Mouse (Mus musculus) liver, embryonic 15.5 days (tissue): Measurements from ENCODE around the gene Nfam1. TPM values are rescaled to one million over a fixed set of nuclear protein-coding genes. Genes with fewer than 3 reads are reported as not detected.
"Not testable (repeated sequence)": the region's sequence is repeated elsewhere in the genome, so short reads cannot be mapped to it uniquely, and the experiment has no call there.

Source experiments
- ATAC-seq: fragments of 200-750 bp; cut with Nextera tagmentation; 2 replicates; pipeline ENCODE4 v1.8.0; 2017; ENCODE audit warnings: moderate number of reproducible peaks, mild to moderate bottlenecking, moderate library complexity; ENCODE audit not compliant: insufficient read depth
- H3K27ac ChIP-seq: fragments of 300-500 bp; sonication (generic); replicated peaks from 2 replicates; pipeline ENCODE4 v1.5.1; 2015; ENCODE audit warnings: mild to moderate bottlenecking, inconsistent platforms
- H3K27me3 ChIP-seq: fragments of 300-500 bp; sonication (generic); 2 replicates; pipeline ENCODE4 v1.6.1; 2015; ENCODE audit warnings: mild to moderate bottlenecking, inconsistent platforms
- H3K36me3 ChIP-seq: fragments of 300-500 bp; sonication (generic); replicated peaks from 2 replicates; pipeline ENCODE4 v1.6.1; 2015; ENCODE audit warnings: moderate library complexity, mild to moderate bottlenecking, inconsistent platforms
- H3K4me1 ChIP-seq: fragments of 300-500 bp; sonication (generic); replicated peaks from 2 replicates; pipeline ENCODE4 v1.6.1; 2015; ENCODE audit warnings: inconsistent platforms
- H3K4me2 ChIP-seq: fragments of 300-500 bp; sonication (generic); 2 replicates; pipeline ENCODE4 v1.6.1; 2015; ENCODE audit warnings: moderate library complexity, mild to moderate bottlenecking, inconsistent platforms
- H3K4me3 ChIP-seq: fragments of 300-500 bp; sonication (generic); replicated peaks from 2 replicates; pipeline ENCODE4 v1.5.1; 2015; ENCODE audit warnings: mild to moderate bottlenecking, inconsistent platforms
- H3K9ac ChIP-seq: fragments of 300-500 bp; sonication (generic); 2 replicates; pipeline ENCODE4 v1.6.1; 2015; ENCODE audit warnings: moderate library complexity, mild to moderate bottlenecking, inconsistent platforms
- H3K9me3 ChIP-seq: fragments of 300-500 bp; sonication (generic); replicated peaks from 2 replicates; pipeline ENCODE4 v1.6.1; 2016; ENCODE audit warnings: inconsistent platforms
- WGBS: fragments of 180-500 bp; shearing (Covaris S2); methylation state at CpG from one replicate; pipeline ENCODE4 v1.1.7; 2015; ENCODE audit warnings: mixed read lengths; ENCODE audit not compliant: insufficient replicate concordance; 5-methylcytosine and 5-hydroxymethylcytosine counted together
- polyA plus RNA-seq: library from polyadenylated mRNA; unstranded; fragments of >200 nt; fragmentation: Nextera tagmentation; extraction: Ambion mirVana; gene quantifications from 2 replicates; pipeline ENCODE4 v1.2.1, GENCODE M21; 2015

Nfam1 gene
- polyA plus RNA-seq, 1 experiment from 2014 or later, result 12.1 TPM

- Histone ChIP-seq H3K27me3 (peaks cover 65% of the 10 kb centered on the region), H3K27ac (no peak overlapping the region), H3K4me1 (peaks cover 17% of the 10 kb centered on the region; the same call in 1 of the 2 replicates), H3K4me3 (peak overlapping the region; percentile 21), H3K9me3 (no peaks in the 10 kb centered on the region), H3K9ac (no peak overlapping the region), H3K4me2 (peak overlapping the region; percentile 51), H3K36me3 (no peaks in the 10 kb centered on the region)
- no peak for ATAC-seq
- WGBS, result under 1% methylated on average over 29 of the region's 29 CpGs
These were observed 23.4 kb upstream of the Nfam1 start for GRCm38 (mm10) chr15:83056378-83057083.

- no peak for ATAC-seq
- H3K27me3 ChIP-seq, result peaks cover 60% of the 10 kb centered on the region
- H3K4me3 ChIP-seq, result no peak overlapping the region
- H3K4me2 ChIP-seq, result no peak overlapping the region
- H3K4me1 ChIP-seq, result peaks cover 17% of the 10 kb centered on the region; the same call in 1 of the 2 replicates
- H3K27ac ChIP-seq, result no peak overlapping the region
- WGBS, result 40% methylated on average over 5 of the region's 5 CpGs
- H3K36me3 ChIP-seq, result no peaks in the 10 kb centered on the region
- H3K9me3 ChIP-seq, result no peaks in the 10 kb centered on the region
- H3K9ac ChIP-seq, result no peak overlapping the region
These were observed 22.5 kb upstream of the Nfam1 start for GRCm38 (mm10) chr15:83055569-83055968.

GRCm38 (mm10) chr15:83053261-83053660 is 20.2 kb upstream of the Nfam1 start:
- no peaks in the 10 kb centered on the region for H3K36me3 ChIP-seq
- no peak for ATAC-seq
- H3K9me3 ChIP-seq, result no peaks in the 10 kb centered on the region
- 60% methylated on average over 11 of the region's 11 CpGs for WGBS
- H3K4me3 ChIP-seq, result no peak overlapping the region
- no peak overlapping the region for H3K27ac ChIP-seq
- H3K4me1 ChIP-seq, result peaks cover 10% of the 10 kb centered on the region; the same call in 1 of the 2 replicates
- no peak overlapping the region for H3K9ac ChIP-seq
- H3K4me2 ChIP-seq, result no peak overlapping the region
- H3K27me3 ChIP-seq, result peaks cover 44% of the 10 kb centered on the region

GRCm38 (mm10) chr15:83052341-83053104 is 19.4 kb upstream of the Nfam1 start:
- H3K9me3 ChIP-seq, result no peaks in the 10 kb centered on the region
- H3K27ac ChIP-seq, result no peak overlapping the region
- no peak overlapping the region for H3K4me3 ChIP-seq
- WGBS, result 54% methylated on average over 6 of the region's 6 CpGs
- H3K9ac ChIP-seq, result no peak overlapping the region
- H3K27me3 ChIP-seq, result peaks cover 37% of the 10 kb centered on the region
- ATAC-seq, result no peak
- no peaks in the 10 kb centered on the region for H3K36me3 ChIP-seq
- peaks cover 10% of the 10 kb centered on the region; the same call in 1 of the 2 replicates for H3K4me1 ChIP-seq
- no peak overlapping the region for H3K4me2 ChIP-seq

GRCm38 (mm10) chr15:83046730-83047129 is 13.6 kb upstream of the Nfam1 start:
- Histone ChIP-seq H3K9me3 (no peaks in the 10 kb centered on the region; the same call in 1 of the 2 replicates), H3K4me3 (no peak overlapping the region), H3K4me1 (no peaks in the 10 kb centered on the region; the same call in 1 of the 2 replicates), H3K4me2 (no peak overlapping the region), H3K36me3 (no peaks in the 10 kb centered on the region), H3K27me3 (no peaks in the 10 kb centered on the region), H3K9ac (no peak overlapping the region), H3K27ac (no peak overlapping the region)
- 71% methylated on average over 7 of the region's 7 CpGs for WGBS
- ATAC-seq, result no peak

- 75% methylated on average over 3 of the region's 3 CpGs for WGBS
- H3K4me2 ChIP-seq, result no peak overlapping the region
- no peaks in the 10 kb centered on the region; the same call in 1 of the 2 replicates for H3K9me3 ChIP-seq
- no peaks in the 10 kb centered on the region for H3K36me3 ChIP-seq
- no peaks in the 10 kb centered on the region for H3K27me3 ChIP-seq
- no peak overlapping the region for H3K4me3 ChIP-seq
- no peaks in the 10 kb centered on the region; the same call in 1 of the 2 replicates for H3K4me1 ChIP-seq
- ATAC-seq, result no peak
- H3K27ac ChIP-seq, result no peak overlapping the region
- H3K9ac ChIP-seq, result no peak overlapping the region
These were observed 13.2 kb upstream of the Nfam1 start for GRCm38 (mm10) chr15:83046308-83046707.

GRCm38 (mm10) chr15:83045565-83045964 is 12.5 kb upstream of the Nfam1 start:
- ATAC-seq, H3K4me2 ChIP-seq, H3K9me3 ChIP-seq, H3K27ac ChIP-seq, H3K36me3 ChIP-seq, H3K4me1 ChIP-seq, H3K9ac ChIP-seq, H3K4me3 ChIP-seq, H3K27me3 ChIP-seq: not testable (repeated sequence)
- WGBS, result 69% methylated on average over 5 of the region's 5 CpGs

GRCm38 (mm10) chr15:83043362-83043708 is 10.2 kb upstream of the Nfam1 start:
- H3K4me1 ChIP-seq, result peaks cover 3% of the 10 kb centered on the region
- H3K27ac ChIP-seq, result no peak overlapping the region
- H3K4me3 ChIP-seq, result no peak overlapping the region
- no peaks in the 10 kb centered on the region; the same call in 1 of the 2 replicates for H3K9me3 ChIP-seq
- 73% methylated on average over 22 of the region's 22 CpGs for WGBS
- no peaks in the 10 kb centered on the region for H3K27me3 ChIP-seq
- no peaks in the 10 kb centered on the region for H3K36me3 ChIP-seq
- H3K4me2 ChIP-seq, result no peak overlapping the region
- no peak overlapping the region for H3K9ac ChIP-seq
- no peak for ATAC-seq

- 33% methylated on average over 6 of the region's 6 CpGs for WGBS
- ATAC-seq, result no peak
These were observed 9.7 kb upstream of the Nfam1 start for GRCm38 (mm10) chr15:83042655-83043361.

GRCm38 (mm10) chr15:83040156-83040555 is 7.0 kb upstream of the Nfam1 start:
- no peak overlapping the region for H3K9ac ChIP-seq
- ATAC-seq, result no peak
- no peaks in the 10 kb centered on the region for H3K9me3 ChIP-seq
- no peak overlapping the region for H3K4me2 ChIP-seq
- 50% methylated on average over 2 of the region's 2 CpGs for WGBS
- no peaks in the 10 kb centered on the region for H3K36me3 ChIP-seq
- no peak overlapping the region for H3K27ac ChIP-seq
- 0 out of 2 replicates have a peak, but pooled peaks cover 5% of the 10 kb centered on the region for H3K27me3 ChIP-seq
- peaks cover 10% of the 10 kb centered on the region for H3K4me1 ChIP-seq
- no peak overlapping the region for H3K4me3 ChIP-seq

More at GRCm38 (mm10) chr15:83042655-83043361, 9.7 kb upstream of the Nfam1 start:
- H3K36me3 ChIP-seq, result no peaks in the 10 kb centered on the region
- no peak overlapping the region for H3K4me2 ChIP-seq
- no peak overlapping the region for H3K27ac ChIP-seq
- H3K4me1 ChIP-seq, result peaks cover 3% of the 10 kb centered on the region
- H3K27me3 ChIP-seq, result no peaks in the 10 kb centered on the region
- H3K4me3 ChIP-seq, result no peak overlapping the region
- no peaks in the 10 kb centered on the region; the same call in 1 of the 2 replicates for H3K9me3 ChIP-seq
- H3K9ac ChIP-seq, result no peak overlapping the region

- no peaks in the 10 kb centered on the region for H3K9me3 ChIP-seq
- no peak for ATAC-seq
- no peak overlapping the region for H3K4me2 ChIP-seq
- no peak overlapping the region for H3K4me3 ChIP-seq
- 26% methylated on average over 3 of the region's 3 CpGs for WGBS
- H3K27ac ChIP-seq, result no peak overlapping the region
- H3K27me3 ChIP-seq, result peaks cover 18% of the 10 kb centered on the region
- H3K4me1 ChIP-seq, result peaks cover 16% of the 10 kb centered on the region
- H3K36me3 ChIP-seq, result no peaks in the 10 kb centered on the region
- no peak overlapping the region for H3K9ac ChIP-seq
These were observed 5.7 kb upstream of the Nfam1 start for GRCm38 (mm10) chr15:83038812-83039211.
